Mouse (Mus musculus): ENCODE results near the gene Rnf26. TPM values are rescaled to one million over a fixed set of nuclear protein-coding genes. Genes with fewer than 3 reads are reported as not detected.

The Rnf26 gene
- polyA plus RNA-seq, 1 experiment from 2014 or later = 32.9 TPM

GRCm38 (mm10) chr9:44104881-44105280 lies 8.4 kb downstream of the Rnf26 start:
- Histone ChIP-seq H3K9me3 (ENCODE audit: control insufficient read depth, low read length) (no peaks in the 10 kb centered on the region), H3K4me2 (ENCODE audit: low read length) (no peak overlapping the region), H3K9ac (ENCODE audit: low read length) (no peak overlapping the region), H3K4me1 (ENCODE audit: control insufficient read depth in 2 of 2, insufficient read depth in 2 of 2, low read length in 2 of 2) (peaks cover 15 to 36% of the 10 kb centered on the region in 2 experiments), H3K27ac (replicated peaks in 1 of 2; ENCODE audit: control insufficient read depth in 1 of 2, insufficient read depth in 1 of 2, low read depth in 2 of 2, low read length in 2 of 2) (no peak overlapping the region), H3K27me3 (ENCODE audit: control insufficient read depth, insufficient read depth, low read length) (no peaks in the 10 kb centered on the region), H3K36me3 (ENCODE audit: control insufficient read depth, insufficient read depth, low read length) (peaks cover 30% of the 10 kb centered on the region), H3K4me3 (ENCODE audit: control insufficient read depth in 1 of 2, insufficient read depth in 1 of 2, low read depth in 1 of 2, low read length in 2 of 2) (no peak overlapping the region)
- ATAC-seq (ENCODE audit: insufficient number of reproducible peaks, insufficient read depth, low FRiP score, low read depth) = no peak
- 90% methylated on average over 7 of the region's 7 CpGs for WGBS

GRCm38 (mm10) chr9:44101490-44101889 lies 11.8 kb downstream of the Rnf26 start, which contains the start of gene Mfrp:
Mfrp (plus strand) TSS chr9:44101729.
- no peak within 1 kb of the TSS for H3K27ac ChIP-seq (replicated peaks in 1 of 2; ENCODE audit: control insufficient read depth in 1 of 2, insufficient read depth in 1 of 2, low read depth in 2 of 2, low read length in 2 of 2)
- H3K9ac ChIP-seq (ENCODE audit: low read length) = no peak within 1 kb of the TSS
- H3K4me2 ChIP-seq (ENCODE audit: low read length) = no peak within 1 kb of the TSS
- no peak within 1 kb of the TSS for H3K4me3 ChIP-seq (ENCODE audit: control insufficient read depth in 1 of 2, insufficient read depth in 1 of 2, low read depth in 1 of 2, low read length in 2 of 2)
- H3K36me3 ChIP-seq (ENCODE audit: control insufficient read depth, insufficient read depth, low read length) = peaks cover 16% of the 10 kb centered on the region
- 73% methylated on average over 9 of the region's 9 CpGs for WGBS
- H3K9me3 ChIP-seq (ENCODE audit: control insufficient read depth, low read length) = no peaks in the 10 kb centered on the region
- ATAC-seq (ENCODE audit: insufficient number of reproducible peaks, insufficient read depth, low FRiP score, low read depth) = no peak
- H3K4me1 ChIP-seq (ENCODE audit: control insufficient read depth in 2 of 2, insufficient read depth in 2 of 2, low read length in 2 of 2) = peaks cover 6 to 8% of the 10 kb centered on the region in 2 experiments
- H3K27me3 ChIP-seq (ENCODE audit: control insufficient read depth, insufficient read depth, low read length) = no peaks in the 10 kb centered on the region

- peak; percentile 34; the same call in 1 of the 2 replicates for ATAC-seq (ENCODE audit: insufficient number of reproducible peaks, insufficient read depth, low FRiP score, low read depth)
- Histone ChIP-seq H3K4me2 (ENCODE audit: low read length) (no peak overlapping the region), H3K27ac (replicated peaks in 1 of 2; ENCODE audit: control insufficient read depth in 1 of 2, insufficient read depth in 1 of 2, low read depth in 2 of 2, low read length in 2 of 2) (peak overlapping the region; percentile 90 to 95), H3K4me3 (ENCODE audit: control insufficient read depth in 1 of 2, insufficient read depth in 1 of 2, low read depth in 1 of 2, low read length in 2 of 2) (no peak overlapping the region), H3K9ac (ENCODE audit: low read length) (peak overlapping the region; percentile 35; the same call in 1 of the 2 replicates), H3K27me3 (ENCODE audit: control insufficient read depth, insufficient read depth, low read length) (no peaks in the 10 kb centered on the region), H3K9me3 (ENCODE audit: control insufficient read depth, low read length) (no peaks in the 10 kb centered on the region), H3K4me1 (ENCODE audit: control insufficient read depth in 2 of 2, insufficient read depth in 2 of 2, low read length in 2 of 2) (peaks cover 12 to 19% of the 10 kb centered on the region in 2 experiments), H3K36me3 (ENCODE audit: control insufficient read depth, insufficient read depth, low read length) (peaks cover 34% of the 10 kb centered on the region)
- WGBS = 20% methylated on average over 9 of the region's 9 CpGs
These were observed 16.8 kb downstream of the Rnf26 start for GRCm38 (mm10) chr9:44096536-44096935.

- H3K36me3 ChIP-seq (ENCODE audit: control insufficient read depth, insufficient read depth, low read length) = peaks cover 41% of the 10 kb centered on the region
- H3K27me3 ChIP-seq (ENCODE audit: control insufficient read depth, insufficient read depth, low read length) = no peaks in the 10 kb centered on the region
- H3K4me3 ChIP-seq (ENCODE audit: control insufficient read depth in 1 of 2, insufficient read depth in 1 of 2, low read depth in 1 of 2, low read length in 2 of 2) = no peak overlapping the region
- no peak overlapping the region for H3K4me2 ChIP-seq (ENCODE audit: low read length)
- ATAC-seq (ENCODE audit: insufficient number of reproducible peaks, insufficient read depth, low FRiP score, low read depth) = no peak
- H3K9me3 ChIP-seq (ENCODE audit: control insufficient read depth, low read length) = no peaks in the 10 kb centered on the region
- WGBS = 91% methylated on average over 9 of the region's 9 CpGs
- H3K27ac ChIP-seq (replicated peaks in 1 of 2; ENCODE audit: control insufficient read depth in 1 of 2, insufficient read depth in 1 of 2, low read depth in 2 of 2, low read length in 2 of 2) = peak overlapping the region; percentile 90 to 95
- H3K4me1 ChIP-seq (ENCODE audit: control insufficient read depth in 2 of 2, insufficient read depth in 2 of 2, low read length in 2 of 2) = peaks cover 12 to 19% of the 10 kb centered on the region in 2 experiments
- H3K9ac ChIP-seq (ENCODE audit: low read length) = no peak overlapping the region
These were observed 17.5 kb downstream of the Rnf26 start for GRCm38 (mm10) chr9:44095781-44096180.

GRCm38 (mm10) chr9:44094737-44095136 lies 18.6 kb downstream of the Rnf26 start:
- no peaks in the 10 kb centered on the region for H3K9me3 ChIP-seq (ENCODE audit: control insufficient read depth, low read length)
- no peaks in the 10 kb centered on the region for H3K27me3 ChIP-seq (ENCODE audit: control insufficient read depth, insufficient read depth, low read length)
- peaks cover 15 to 24% of the 10 kb centered on the region in 2 experiments for H3K4me1 ChIP-seq (ENCODE audit: control insufficient read depth in 2 of 2, insufficient read depth in 2 of 2, low read length in 2 of 2)
- H3K4me3 ChIP-seq (ENCODE audit: control insufficient read depth in 1 of 2, insufficient read depth in 1 of 2, low read depth in 1 of 2, low read length in 2 of 2) = no peak overlapping the region
- H3K36me3 ChIP-seq (ENCODE audit: control insufficient read depth, insufficient read depth, low read length) = peaks cover 52% of the 10 kb centered on the region
- 0 out of 4 replicates have a peak overlapping the region, but pooled peaks of 1 of the 2 experiments have one; percentile 19 for H3K27ac ChIP-seq (replicated peaks in 1 of 2; ENCODE audit: control insufficient read depth in 1 of 2, insufficient read depth in 1 of 2, low read depth in 2 of 2, low read length in 2 of 2)
- ATAC-seq (ENCODE audit: insufficient number of reproducible peaks, insufficient read depth, low FRiP score, low read depth) = no peak
- no peak overlapping the region for H3K4me2 ChIP-seq (ENCODE audit: low read length)
- 70% methylated on average over 3 of the region's 3 CpGs for WGBS
- no peak overlapping the region for H3K9ac ChIP-seq (ENCODE audit: low read length)

GRCm38 (mm10) chr9:44093612-44094503 lies 19.5 kb downstream of the Rnf26 start:
- H3K9ac ChIP-seq (ENCODE audit: low read length) = no peak overlapping the region
- WGBS = 36% methylated on average over 24 of the region's 24 CpGs
- H3K4me1 ChIP-seq (ENCODE audit: control insufficient read depth in 2 of 2, insufficient read depth in 2 of 2, low read length in 2 of 2) = peaks cover 24 to 33% of the 10 kb centered on the region in 2 experiments
- no peak overlapping the region for H3K4me3 ChIP-seq (ENCODE audit: control insufficient read depth in 1 of 2, insufficient read depth in 1 of 2, low read depth in 1 of 2, low read length in 2 of 2)
- H3K36me3 ChIP-seq (ENCODE audit: control insufficient read depth, insufficient read depth, low read length) = peaks cover 60% of the 10 kb centered on the region
- H3K27ac ChIP-seq (replicated peaks in 1 of 2; ENCODE audit: control insufficient read depth in 1 of 2, insufficient read depth in 1 of 2, low read depth in 2 of 2, low read length in 2 of 2) = peak overlapping the region; percentile 35 to 47; a peak in 3 of 4 replicates
- peak; percentile 47; the same call in 1 of the 2 replicates for ATAC-seq (ENCODE audit: insufficient number of reproducible peaks, insufficient read depth, low FRiP score, low read depth)
- no peak overlapping the region for H3K4me2 ChIP-seq (ENCODE audit: low read length)
- no peaks in the 10 kb centered on the region for H3K27me3 ChIP-seq (ENCODE audit: control insufficient read depth, insufficient read depth, low read length)
- no peaks in the 10 kb centered on the region for H3K9me3 ChIP-seq (ENCODE audit: control insufficient read depth, low read length)

GRCm38 (mm10) chr9:44088877-44089608 lies 24.3 kb downstream of the Rnf26 start:
- 24% methylated on average over 12 of the region's 12 CpGs for WGBS
- peak overlapping the region; percentile 96 for H3K4me2 ChIP-seq (ENCODE audit: low read length)
- peak overlapping the region in 1 of 2 experiments; percentile 75; a peak in 1 of 4 replicates for H3K4me3 ChIP-seq (ENCODE audit: control insufficient read depth in 1 of 2, insufficient read depth in 1 of 2, low read depth in 1 of 2, low read length in 2 of 2)
- ATAC-seq (ENCODE audit: insufficient number of reproducible peaks, insufficient read depth, low FRiP score, low read depth) = no peak
- H3K27ac ChIP-seq (replicated peaks in 1 of 2; ENCODE audit: control insufficient read depth in 1 of 2, insufficient read depth in 1 of 2, low read depth in 2 of 2, low read length in 2 of 2) = peak overlapping the region; percentile 93 to 94
- H3K9ac ChIP-seq (ENCODE audit: low read length) = peak overlapping the region; percentile 96
- H3K4me1 ChIP-seq (ENCODE audit: control insufficient read depth in 2 of 2, insufficient read depth in 2 of 2, low read length in 2 of 2) = peaks cover 37 to 42% of the 10 kb centered on the region in 2 experiments
- peaks cover 51% of the 10 kb centered on the region for H3K36me3 ChIP-seq (ENCODE audit: control insufficient read depth, insufficient read depth, low read length)
- H3K9me3 ChIP-seq (ENCODE audit: control insufficient read depth, low read length) = no peaks in the 10 kb centered on the region
- no peaks in the 10 kb centered on the region; the same call in 1 of the 2 replicates for H3K27me3 ChIP-seq (ENCODE audit: control insufficient read depth, insufficient read depth, low read length)
